Mouse (Mus musculus): ENCODE measurements around the gene Aqp3.

Aqp3 gene

DNA sequence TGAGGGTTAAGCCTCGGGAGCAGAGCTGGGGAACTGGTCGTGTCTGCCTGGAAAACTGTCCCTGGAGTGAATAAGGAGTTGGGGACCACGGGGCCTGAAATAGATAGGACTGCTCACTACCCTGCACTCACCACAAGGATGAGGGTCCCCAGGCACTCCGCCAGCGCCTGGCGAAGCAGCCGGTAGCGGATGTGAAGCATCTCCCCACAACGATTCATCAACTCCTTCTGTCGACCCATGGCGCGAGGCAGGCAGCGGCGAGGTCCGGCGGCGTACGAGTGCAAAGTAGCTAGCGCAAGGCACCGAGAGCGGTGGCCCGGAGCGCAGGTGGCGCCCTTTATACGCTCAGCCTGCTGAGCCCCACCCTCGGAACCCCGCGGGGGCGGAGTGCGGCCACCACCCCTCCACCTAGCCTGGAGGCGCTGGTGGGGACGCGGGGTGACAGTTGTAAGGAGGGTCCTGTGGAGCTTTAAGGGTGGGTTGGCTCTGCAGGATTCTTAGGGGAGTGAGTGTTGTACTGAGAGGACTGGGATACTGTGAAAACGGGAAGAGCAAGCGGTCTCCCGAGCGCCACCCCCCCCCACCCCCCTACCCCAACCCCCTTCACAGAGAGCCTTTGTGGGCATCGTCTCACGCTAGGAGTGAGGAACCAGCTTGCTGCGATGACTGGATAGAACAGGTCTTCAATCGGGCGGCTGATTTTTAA, at the start of gene Aqp3:
Gene Aqp3, minus strand, starts transcription at position 313 of the 706 bp plus-strand sequence.
- DNase-seq (ENCODE audit: low read depth, low spot score): peak; percentile 70

DNA sequence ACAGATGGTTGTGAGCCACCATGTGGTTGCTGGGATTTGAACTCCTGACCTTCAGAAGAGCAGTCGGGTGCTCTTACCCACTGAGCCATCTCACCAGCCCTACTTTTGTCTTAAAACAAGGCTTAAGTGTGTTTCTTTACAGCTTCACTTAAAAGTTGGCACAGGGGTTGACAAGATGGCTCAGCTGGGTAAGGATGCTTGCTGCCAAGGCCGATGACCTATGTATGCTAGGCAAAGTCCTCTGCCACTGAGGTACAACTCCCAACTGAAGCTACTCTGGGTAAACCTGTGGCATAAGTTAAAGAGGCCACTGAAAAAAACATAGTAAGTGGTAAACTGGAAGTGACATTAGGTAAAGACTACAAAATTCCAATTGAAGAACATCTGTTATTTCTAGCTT, 44.6 kb upstream of the Aqp3 start:
- no peak for DNase-seq (ENCODE audit: low read depth, low spot score)

- no peak for DNase-seq (ENCODE audit: low read depth, low spot score)
Measured at GRCm38 (mm10) chr4:41140174-41140875, 42.3 kb upstream of the Aqp3 start.

GRCm38 (mm10) chr4:41136811-41137210, 38.8 kb upstream of the Aqp3 start:
- no peak for DNase-seq (ENCODE audit: low read depth, low spot score)

GRCm38 (mm10) chr4:41136454-41136805, 38.4 kb upstream of the Aqp3 start:
- peak; percentile 68 for DNase-seq (ENCODE audit: low read depth, low spot score)

GRCm38 (mm10) chr4:41135711-41136453, 37.9 kb upstream of the Aqp3 start, which contains the start of gene Ube2r2:
Gene Ube2r2 (plus strand): TSS chr4:41135743.
- peak; percentile 59 for DNase-seq (ENCODE audit: low read depth, low spot score)

GRCm38 (mm10) chr4:41134935-41135710, 37.1 kb upstream of the Aqp3 start:
- DNase-seq (ENCODE audit: low read depth, low spot score): peak; percentile 87

DNA sequence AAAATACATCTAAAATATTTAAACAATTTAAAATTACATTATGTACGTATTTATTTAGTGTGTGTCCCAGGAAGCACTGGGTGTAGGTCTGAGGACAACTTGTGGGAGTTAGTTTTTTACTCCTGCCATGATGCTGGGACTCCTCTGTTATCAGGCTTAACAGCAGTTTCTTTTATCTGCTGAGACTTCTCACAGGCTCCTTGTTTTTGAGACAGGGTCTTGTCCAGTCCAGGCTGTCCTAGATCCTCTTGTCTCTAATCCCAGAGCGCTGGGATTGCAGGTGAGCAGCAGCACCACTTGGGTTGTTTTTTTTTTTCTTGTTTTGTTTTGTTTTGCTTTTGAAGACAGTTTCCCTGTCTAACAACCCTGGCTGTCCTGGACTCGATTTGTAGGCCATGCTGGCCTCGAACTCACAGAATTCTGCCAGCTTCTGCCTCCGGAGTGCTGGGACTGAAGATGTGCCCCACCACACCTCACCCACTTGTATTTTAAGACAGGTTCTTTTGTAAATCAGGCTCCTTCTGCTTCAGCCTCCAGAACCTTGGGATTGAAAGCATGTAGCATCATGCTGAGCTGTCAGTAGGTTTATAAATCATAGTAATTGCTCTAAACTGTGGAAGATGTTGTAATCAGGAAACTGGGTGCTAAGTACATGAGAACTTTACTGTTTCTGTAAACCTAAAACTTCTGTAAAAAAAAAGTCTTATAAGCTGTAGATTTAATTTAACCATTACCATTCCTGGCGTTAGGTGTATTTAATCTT, 35.7 kb upstream of the Aqp3 start:
- no peak for DNase-seq (ENCODE audit: low read depth, low spot score)

GRCm38 (mm10) chr4:41132471-41132870, 34.5 kb upstream of the Aqp3 start:
- DNase-seq (ENCODE audit: low read depth, low spot score): no peak

- DNase-seq (ENCODE audit: low read depth, low spot score): no peak
Measured at GRCm38 (mm10) chr4:41129836-41130235, 31.9 kb upstream of the Aqp3 start.

DNA sequence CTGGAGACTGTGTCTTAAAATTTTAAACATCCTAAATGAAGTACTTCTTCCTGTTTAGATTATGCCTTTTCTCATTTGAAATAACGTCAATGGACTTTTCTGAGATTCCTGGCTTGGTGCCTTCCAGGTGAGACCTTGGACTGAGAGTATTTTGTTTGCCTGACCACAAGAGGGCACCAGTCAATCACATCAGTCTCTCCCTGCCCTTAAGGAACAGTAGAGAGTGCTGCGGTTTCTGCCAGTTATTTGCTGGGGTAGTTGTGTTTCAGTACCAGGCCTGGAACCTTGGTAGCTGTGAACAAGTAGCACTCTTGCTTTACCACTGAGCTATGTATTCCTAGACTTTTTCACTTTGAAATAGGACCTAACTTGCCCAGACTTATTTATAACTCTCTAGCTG, 31.4 kb upstream of the Aqp3 start:
- peak; percentile 88 for DNase-seq (ENCODE audit: low read depth, low spot score)

DNA sequence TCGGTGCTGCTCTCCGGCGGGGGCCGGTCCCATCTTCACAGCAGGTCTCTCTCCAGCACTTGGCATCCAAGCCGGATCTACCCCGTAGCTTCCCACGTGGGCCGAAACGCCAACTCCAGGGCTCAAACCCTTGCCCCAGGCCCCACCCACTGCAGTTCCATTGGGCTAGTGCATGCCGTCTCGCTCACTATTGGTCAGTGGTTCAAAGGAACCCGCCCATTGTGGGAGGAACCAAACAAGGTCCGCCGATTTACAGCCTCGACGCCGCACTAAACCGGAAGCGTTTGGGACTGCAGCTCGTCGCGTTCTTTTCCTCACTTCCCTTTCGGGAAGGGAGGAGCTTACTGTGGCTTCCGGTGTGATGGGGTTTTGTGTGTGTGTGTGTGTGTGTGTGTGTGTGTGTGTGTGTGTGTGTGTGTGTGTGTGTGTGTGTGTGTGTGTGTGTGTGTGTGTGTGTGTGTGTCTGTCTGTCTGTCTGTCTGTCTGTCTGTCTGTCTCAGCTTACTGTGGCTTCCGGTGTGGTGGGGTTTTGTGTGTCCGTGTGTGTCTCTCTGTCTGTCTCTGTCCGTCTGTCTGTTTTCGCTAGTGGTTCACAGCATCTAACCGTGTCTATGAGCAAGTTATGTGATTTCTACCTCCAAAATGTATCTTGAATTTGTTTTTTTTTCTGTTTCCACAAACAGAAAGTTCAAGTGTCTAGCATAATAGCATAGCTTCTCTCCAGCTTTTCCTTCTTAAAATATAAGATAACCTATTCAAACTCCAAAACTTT, 26.4 kb upstream of the Aqp3 start, which contains the start of gene Nol6:
Gene Nol6, minus strand, starts transcription at position 276 of the 772 bp plus-strand sequence.
- peak; percentile 100 for DNase-seq (ENCODE audit: low read depth, low spot score)

DNA sequence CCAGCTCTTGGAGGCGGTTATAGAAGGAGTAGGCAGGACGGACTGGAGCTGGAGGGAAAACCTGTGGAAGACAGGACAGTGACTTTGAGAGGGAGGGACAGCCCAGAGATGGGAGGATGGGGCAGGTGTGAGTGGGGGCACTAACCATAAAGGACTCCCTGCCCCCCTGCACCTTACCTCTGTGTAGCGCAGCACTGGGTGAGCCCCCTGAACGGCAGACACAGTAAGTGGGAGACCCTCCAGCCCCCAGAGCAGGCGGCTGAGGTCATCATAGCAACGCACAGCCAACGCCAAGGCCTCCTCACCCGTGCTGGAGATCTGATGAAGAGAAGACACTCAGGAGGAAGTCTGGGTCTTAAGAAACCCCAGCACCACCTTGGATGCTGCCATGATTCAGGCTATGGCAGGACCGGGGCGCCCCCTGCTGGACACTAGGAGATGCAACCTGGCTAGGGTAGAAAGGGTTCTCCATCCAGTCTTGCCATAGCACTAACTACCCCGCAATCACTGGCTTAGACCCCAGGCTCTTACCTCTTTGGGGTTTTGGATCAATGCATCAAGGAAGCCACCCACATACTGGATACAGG, 20.8 kb upstream of the Aqp3 start:
- peak; percentile 82 for DNase-seq (ENCODE audit: low read depth, low spot score)

DNA sequence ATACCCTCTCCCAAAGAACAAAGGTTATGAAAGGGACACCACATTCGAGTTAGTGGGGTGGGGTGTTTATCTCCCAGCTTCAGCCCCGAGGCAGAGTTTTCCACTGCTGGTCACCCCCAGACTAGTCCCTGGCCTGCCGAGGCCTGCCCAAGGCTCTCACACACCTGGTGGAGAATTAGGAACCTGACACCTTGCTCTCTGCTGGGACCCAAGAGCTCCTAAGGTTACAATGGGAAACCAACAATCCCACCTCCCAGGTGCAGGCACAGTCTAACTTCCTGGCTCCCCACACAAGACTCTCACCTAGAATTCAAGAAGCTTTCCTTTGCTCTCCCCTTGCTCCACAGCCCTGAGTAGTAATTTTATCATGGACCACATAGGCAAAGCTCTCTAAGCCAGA, 18.8 kb upstream of the Aqp3 start:
- no peak for DNase-seq (ENCODE audit: low read depth, low spot score)

- no peak for DNase-seq (ENCODE audit: low read depth, low spot score)
Measured at GRCm38 (mm10) chr4:41115793-41116192, 17.8 kb upstream of the Aqp3 start.

DNA sequence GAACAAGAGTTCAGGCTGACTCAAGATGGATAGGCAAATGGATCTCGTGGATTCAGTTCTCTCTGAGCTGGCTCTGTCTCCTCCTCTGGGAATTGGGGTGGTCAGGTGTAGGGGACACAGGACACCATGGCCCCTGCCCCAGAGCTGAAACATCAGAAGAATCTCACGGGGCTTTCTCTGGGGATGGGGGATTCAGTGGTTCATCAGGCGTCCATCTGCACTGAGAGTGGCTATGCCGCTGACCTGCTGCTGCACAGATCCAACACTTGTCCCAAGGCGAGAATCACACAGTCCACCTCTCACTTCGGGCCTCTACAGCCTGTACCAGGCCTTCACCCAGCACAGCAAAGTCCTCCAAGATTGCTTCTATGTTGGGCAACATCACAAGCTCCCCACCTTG, 17.1 kb upstream of the Aqp3 start:
- DNase-seq (ENCODE audit: low read depth, low spot score): no peak

DNA sequence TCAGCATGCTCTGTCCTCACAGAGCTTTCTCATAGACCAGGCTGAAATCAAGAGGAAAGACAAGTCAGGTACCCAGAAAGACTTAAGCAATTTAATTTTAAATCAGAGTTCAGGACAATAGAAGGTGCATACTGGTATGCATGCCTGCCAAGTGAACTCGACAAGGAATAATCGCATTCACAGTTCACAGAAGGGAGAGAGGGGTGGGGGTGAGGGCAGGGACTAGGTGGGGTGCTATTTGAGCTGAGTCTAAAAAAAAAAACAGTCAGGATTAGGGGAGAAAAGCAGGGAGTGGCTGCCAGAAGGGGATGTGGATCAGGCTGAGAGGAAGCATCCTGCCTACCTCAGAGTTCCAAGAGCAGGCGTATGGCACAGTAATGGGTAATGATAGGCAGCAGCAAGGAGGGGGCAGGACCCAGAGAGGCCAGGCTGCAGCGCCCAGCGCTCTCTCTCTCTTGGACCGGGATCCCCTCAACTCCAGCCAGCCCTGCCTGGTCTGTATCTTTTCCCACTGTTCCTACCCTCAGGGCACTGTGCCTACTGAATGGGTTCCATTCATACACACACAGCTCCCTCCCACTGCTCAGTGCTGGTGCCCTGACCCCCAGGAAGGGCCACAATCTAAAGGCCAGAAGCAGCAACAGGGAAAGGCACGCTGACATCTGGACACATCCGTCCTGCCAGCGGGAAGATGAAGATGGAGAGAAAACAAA, 16.5 kb upstream of the Aqp3 start:
- DNase-seq (ENCODE audit: low read depth, low spot score): no peak

- no peak for DNase-seq (ENCODE audit: low read depth, low spot score)
Measured at GRCm38 (mm10) chr4:41108717-41109425, 10.9 kb upstream of the Aqp3 start.
